ENCODE assay signal across 13 mouse cellular contexts in genomic region chr16:89848651-89849597, GRCm38 (mm10).
A peak's percentile ranks its signal among the peaks of the same experiment; 100 is the strongest.
DNase-seq lines count a peak whose midpoint lies in the region; ATAC-seq and TF ChIP-seq lines count a peak whose summit lies in the region.
"Had no signal": no experiment of that assay in that cellular context is flagged by ENCODE, and none has a peak within 500 bp of the region (broad histone marks: within the 10 kb centered on the region; RNA-seq: fewer than 3 reads in every experiment).

No protein-coding gene starts in this region.

- no peak for TF ChIP-seq POLR2A in spleen, adult 2 months (IDR thresholded peaks at IDR 0.05; ENCODE audit: low read depth, low read length)

- peak; percentile 79 for ATAC-seq in activated CD4-positive, CD25-positive, alpha-beta regulatory T cell, adult 4 months
- no peak for ATAC-seq in liver, embryonic 16.5 days (ENCODE audit: low read depth)
- no peak for ATAC-seq in cerebellum, adult (ENCODE audit: insufficient number of reproducible peaks, low FRiP score, low TSS enrichment)
- ATAC-seq: Patski had no signal

- no peaks in the 10 kb centered on the region for H3K36me3 ChIP-seq in spleen, adult 2 months (ENCODE audit: control insufficient read depth, insufficient read depth, low read length)
- H3K36me3 ChIP-seq in liver, embryonic 16.5 days (ENCODE audit: control insufficient read depth, insufficient read depth) = no peaks in the 10 kb centered on the region
- no peaks in the 10 kb centered on the region for H3K36me3 ChIP-seq in splenic B cell, adult 2 months (ENCODE audit: control insufficient read depth, insufficient read depth, low read length, poor library complexity, severe bottlenecking)

- no peak overlapping the region for H3K9ac ChIP-seq in liver, embryonic 16.5 days (ENCODE audit: low read depth, low read length)

- no peaks in the 10 kb centered on the region for H3K4me1 ChIP-seq in spleen, adult 2 months (ENCODE audit: control insufficient read depth, insufficient read depth, insufficient read length)
- no peaks in the 10 kb centered on the region for H3K4me1 ChIP-seq in liver, embryonic 16.5 days (ENCODE audit: control insufficient read depth, low read depth, low read length)

- H3K27ac ChIP-seq in spleen, adult 2 months (ENCODE audit: insufficient read depth, low read length) = peak overlapping the region; percentile 23; the same call in 1 of the 2 replicates
- H3K27ac ChIP-seq in liver, embryonic 16.5 days (ENCODE audit: low read length) = peak overlapping the region; percentile 54; the same call in 1 of the 2 replicates

- no peaks in the 10 kb centered on the region for H3K27me3 ChIP-seq in spleen, adult 2 months (ENCODE audit: control insufficient read depth, insufficient read depth, low read length)
- H3K27me3 ChIP-seq in liver, embryonic 16.5 days (ENCODE audit: control insufficient read depth, insufficient read depth, low read depth, low read length) = no peaks in the 10 kb centered on the region
- no peaks in the 10 kb centered on the region for H3K27me3 ChIP-seq in splenic B cell, adult 2 months (ENCODE audit: control insufficient read depth, insufficient read depth, low read length, poor library complexity, severe bottlenecking)
- H3K27me3 ChIP-seq: Patski had no signal

- 54% methylated on average over 19 of the region's 19 CpGs for WGBS in spleen, adult 2 months
- WGBS in liver, embryonic 16.5 days (ENCODE audit: insufficient replicate concordance) = 44% methylated on average over 19 of the region's 19 CpGs

- peak in 1 of 2 experiments; percentile 7 for DNase-seq in spleen, adult 2 months (ENCODE audit: low read depth in 1 of 2, low spot score in 2 of 2)
- no peak for DNase-seq in spleen, postnatal 4 days (ENCODE audit: low spot score in 2 of 2)
- DNase-seq in splenic B cell, adult 2 months (ENCODE audit: low read depth, low spot score) = peak; percentile 57
- DNase-seq in kidney, postnatal 10 days = no peak
- DNase-seq: adrenal gland, adult 8-10 months; cerebellum, adult 11-12 months; gastrocnemius, adult 2 months; midbrain, embryonic 14.5 days; thymus, adult 18-20 months had no signal

- H3K4me3 ChIP-seq in spleen, adult 2 months (ENCODE audit: extremely low read depth, insufficient read depth, insufficient read length) = no peak overlapping the region
- no peak overlapping the region for H3K4me3 ChIP-seq in liver, embryonic 16.5 days (ENCODE audit: low read depth, low read length)
- H3K4me3 ChIP-seq: gastrocnemius, adult 2 months had no signal

- H3K9me3 ChIP-seq in liver, embryonic 16.5 days (replicated peaks; ENCODE audit: control insufficient read depth, low read length) = no peaks in the 10 kb centered on the region

- no peak overlapping the region for H3K4me2 ChIP-seq in liver, embryonic 16.5 days (ENCODE audit: low read depth, low read length)

- TF ChIP-seq CTCF in spleen, adult 2 months (IDR thresholded peaks at IDR 0.05; ENCODE audit: extremely low read depth, insufficient read depth, insufficient read length, insufficient replicate concordance) = no peak
